Mouse (Mus musculus): ENCODE measurements around the gene Bcl2l11.

- TF ChIP-seq CTCF (IDR thresholded peaks at IDR 0.05; ENCODE audit: extremely low read depth, insufficient read depth, low read length) (no peak), POLR2A (IDR thresholded peaks at IDR 0.05; ENCODE audit: extremely low read depth, insufficient read depth, low read length) (no peak)
These were observed 1.7 kb upstream of the Bcl2l11 start for GRCm38 (mm10) chr2:128123921-128124683.

Data from cortical plate, adult 2 months (tissue).